Mouse (Mus musculus): ENCODE data around the gene Arhgap31.

Gene Arhgap31

GRCm38 (mm10) chr16:38652653-38653052, 60.4 kb downstream of the Arhgap31 start:
- no peak for DNase-seq (ENCODE audit: extremely low spot score, low spot score)

DNA sequence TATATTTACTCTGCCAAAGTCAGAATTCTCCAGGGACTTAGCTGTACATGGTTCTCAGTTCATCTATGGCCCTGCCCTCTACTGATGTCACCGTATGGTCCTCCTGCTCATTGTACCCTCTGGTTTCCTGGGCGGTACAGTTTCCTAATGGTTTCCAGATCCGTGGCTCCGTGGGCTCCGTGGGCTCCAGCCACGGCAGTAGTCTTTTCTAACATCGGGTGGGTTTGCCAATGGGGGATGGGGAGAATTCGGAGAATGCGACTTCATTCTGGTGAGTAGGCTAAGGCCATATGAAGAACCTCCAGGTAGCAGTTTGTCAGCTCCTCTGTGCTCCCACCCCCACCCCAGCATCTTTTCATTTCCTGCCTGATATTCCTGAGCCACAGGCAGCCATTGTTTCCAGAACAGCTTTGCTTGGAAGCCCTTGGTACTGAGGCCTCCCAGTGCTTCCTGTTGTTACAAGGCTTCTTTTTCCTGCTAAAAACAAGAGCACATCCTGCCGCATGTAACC, 61.3 kb downstream of the Arhgap31 start:
- DNase-seq (ENCODE audit: extremely low spot score, low spot score), result no peak

DNA sequence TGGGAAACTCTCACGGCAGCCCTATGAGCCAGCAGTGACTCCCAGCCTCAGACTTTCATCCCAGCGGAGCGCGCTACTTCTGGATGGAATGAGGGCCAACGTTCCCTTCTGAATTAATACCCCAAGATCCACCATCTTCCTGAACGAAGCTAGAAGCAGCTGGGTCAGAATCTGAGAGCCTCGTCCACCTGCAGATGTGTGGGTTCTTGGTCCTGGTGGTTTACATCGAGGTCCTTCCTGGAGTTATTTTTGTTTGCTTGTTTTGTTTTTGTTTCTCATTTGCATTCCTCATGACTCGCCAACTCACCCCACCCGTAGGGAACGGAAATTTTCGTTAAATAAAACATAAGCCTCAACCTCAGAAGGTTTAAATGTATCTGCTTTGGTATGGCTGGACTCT, 61.8 kb downstream of the Arhgap31 start:
- no peak for DNase-seq (ENCODE audit: extremely low spot score, low spot score)

- DNase-seq (ENCODE audit: extremely low spot score, low spot score), result no peak
Observed at GRCm38 (mm10) chr16:38649431-38649827, 63.6 kb downstream of the Arhgap31 start.

GRCm38 (mm10) chr16:38648783-38649430, 64.2 kb downstream of the Arhgap31 start:
- no peak for DNase-seq (ENCODE audit: extremely low spot score, low spot score)

DNA sequence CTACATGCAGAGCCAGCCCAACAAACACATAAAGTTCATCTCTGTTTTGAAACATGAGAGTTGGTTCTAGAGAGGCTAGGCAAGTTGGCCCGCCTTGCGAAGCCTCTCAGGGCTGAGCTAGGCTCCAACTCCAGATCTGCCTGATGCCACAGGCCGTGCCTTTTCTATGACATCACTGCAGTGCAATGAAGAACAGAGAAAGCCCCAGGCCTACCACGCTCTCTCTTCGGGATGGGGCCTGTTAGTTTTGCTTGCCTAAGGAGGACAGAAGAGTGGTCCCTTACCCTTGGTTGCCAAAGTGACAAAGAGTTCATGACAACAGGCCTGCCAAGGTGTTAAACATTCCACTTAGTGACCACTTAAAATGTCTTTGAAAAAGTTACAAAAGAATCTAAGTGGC, 64.9 kb downstream of the Arhgap31 start:
- no peak for DNase-seq (ENCODE audit: extremely low spot score, low spot score)

DNA sequence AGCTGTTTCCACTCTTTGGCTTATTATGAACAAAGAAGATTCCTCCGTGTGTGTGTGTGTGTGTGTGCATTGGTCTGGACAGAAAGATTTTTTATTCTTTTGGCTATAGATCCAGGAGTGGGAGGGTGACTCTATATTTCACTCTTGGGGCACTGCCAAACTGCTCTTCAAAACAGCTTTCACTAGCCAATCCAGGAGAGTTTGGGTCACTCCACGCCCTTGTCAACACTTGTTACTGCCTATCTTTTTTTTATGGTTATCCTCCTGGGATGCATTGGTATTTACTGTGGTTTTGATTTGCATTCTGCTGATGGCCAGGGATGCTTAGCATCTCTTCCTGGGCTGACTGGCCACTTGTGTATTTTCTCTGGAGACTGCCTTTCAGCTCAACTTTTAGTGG, 68.6 kb downstream of the Arhgap31 start:
- DNase-seq (ENCODE audit: extremely low spot score, low spot score), result no peak

DNA sequence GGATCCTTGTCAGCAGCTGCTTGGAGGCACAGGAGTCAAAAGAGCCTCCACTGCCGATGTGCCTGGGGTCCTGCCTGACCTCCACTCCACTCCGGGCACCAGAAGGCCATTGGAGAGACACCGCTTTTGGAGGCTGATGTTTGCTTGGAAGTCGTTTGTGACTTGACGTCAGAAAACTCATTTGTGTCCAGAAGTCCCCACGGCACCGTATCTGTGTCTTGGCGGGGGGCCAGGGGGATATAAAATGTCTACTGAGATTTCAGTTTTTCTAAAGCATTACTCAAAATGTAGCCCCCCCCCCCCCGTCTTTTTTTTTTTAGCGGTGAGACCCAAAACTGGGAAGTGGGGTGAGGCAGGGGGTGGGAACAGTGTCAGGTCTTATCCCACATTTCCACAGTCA, 76.0 kb downstream of the Arhgap31 start:
- no peak for DNase-seq (ENCODE audit: extremely low spot score, low spot score)

DNA sequence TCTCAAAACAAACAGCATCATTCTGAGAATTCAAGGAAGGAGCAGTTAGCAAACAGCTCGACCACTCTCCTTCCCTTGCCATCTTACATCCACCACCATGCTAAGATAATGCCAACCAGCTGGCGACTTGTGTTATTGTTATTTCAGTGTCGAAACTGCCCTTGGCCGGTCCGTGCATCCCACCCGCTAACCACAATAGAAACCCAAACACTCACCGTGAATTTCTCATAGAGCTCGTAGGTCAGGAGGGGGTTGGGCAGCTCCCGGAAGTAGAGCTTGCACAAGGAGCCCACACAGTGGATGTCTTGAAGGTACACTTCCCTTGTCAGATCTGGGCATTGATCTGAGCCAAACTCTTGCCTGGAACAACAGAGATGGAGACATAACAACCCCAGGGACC, 76.4 kb downstream of the Arhgap31 start:
- DNase-seq (ENCODE audit: extremely low spot score, low spot score), result no peak

DNA sequence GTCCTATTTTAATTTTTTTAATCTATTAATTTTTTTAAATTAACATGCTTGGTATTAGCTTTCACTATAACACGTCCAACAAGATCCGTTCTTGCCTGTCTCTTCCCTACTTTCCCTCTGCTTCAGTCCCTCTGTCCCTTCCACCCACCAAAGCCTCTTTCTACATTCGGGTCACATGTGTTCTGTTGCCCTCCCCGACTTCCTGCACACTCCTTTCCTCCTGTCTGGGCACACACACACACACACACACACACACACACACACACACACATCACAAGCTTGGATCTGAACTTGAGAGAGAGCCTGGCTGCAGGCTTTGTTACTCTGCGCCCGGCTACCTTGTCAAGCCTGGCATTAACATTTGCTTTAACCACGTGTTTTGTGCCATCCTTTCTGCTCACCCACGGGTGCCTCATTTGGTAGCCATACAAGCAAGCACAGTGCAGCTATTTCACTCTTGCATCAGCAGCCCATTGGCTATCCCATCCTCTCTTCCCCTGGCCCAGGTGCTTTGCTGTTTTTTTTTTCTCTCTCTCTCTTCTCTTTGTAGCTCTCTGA, 77.2 kb downstream of the Arhgap31 start:
- DNase-seq (ENCODE audit: extremely low spot score, low spot score), result no peak

DNA sequence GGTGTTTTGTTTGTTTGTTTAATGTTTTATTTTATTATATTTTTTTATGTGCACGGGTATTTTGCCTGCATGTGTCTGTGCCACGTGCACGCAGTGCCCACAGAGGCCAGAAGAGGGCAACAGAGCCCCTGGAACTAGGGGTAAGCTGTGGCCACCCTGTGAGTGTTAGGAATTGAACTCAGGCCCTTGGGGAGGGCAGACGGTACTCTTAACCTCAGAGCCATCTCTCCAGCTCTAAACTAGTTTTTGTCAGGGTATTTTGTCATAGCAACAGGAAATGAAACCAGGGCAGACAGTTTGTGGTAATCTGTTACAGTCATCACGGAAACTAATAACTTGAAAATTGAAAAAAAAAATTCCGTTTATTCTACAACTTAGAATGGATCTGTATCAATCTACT, 80.9 kb downstream of the Arhgap31 start:
- peak; percentile 56 for DNase-seq (ENCODE audit: extremely low spot score, low spot score)

DNA sequence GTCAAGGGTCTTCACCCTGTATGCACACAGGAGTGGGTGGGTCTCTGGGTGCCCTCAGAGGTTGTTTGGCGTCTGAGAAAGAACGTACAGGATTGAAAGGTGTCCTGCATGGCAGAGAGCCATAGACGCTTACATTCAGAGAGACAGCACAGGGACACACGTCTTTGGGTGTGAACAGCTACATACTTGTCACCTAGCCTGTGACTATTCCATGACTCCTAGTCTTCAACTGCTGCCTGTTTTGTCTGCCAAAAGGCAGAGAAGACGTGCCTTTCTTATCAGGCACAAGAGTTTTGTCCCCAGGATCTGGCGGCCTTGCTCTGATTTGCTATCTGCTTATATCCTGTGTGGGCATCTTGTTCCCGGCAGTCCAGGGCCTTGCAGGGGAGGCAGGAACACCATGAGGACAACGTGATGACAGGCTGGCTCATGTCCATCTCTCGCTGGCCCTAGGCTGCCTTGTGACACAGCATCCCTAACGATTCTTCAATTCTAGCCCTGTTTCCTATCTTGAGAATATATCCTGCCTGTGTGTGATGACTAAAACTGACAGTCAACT, 87.2 kb downstream of the Arhgap31 start:
- DNase-seq (ENCODE audit: extremely low spot score, low spot score), result no peak

- no peak for DNase-seq (ENCODE audit: extremely low spot score, low spot score)
Observed at GRCm38 (mm10) chr16:38625411-38625810, 87.7 kb downstream of the Arhgap31 start.

- no peak for DNase-seq (ENCODE audit: extremely low spot score, low spot score)
Observed at GRCm38 (mm10) chr16:38624303-38624702, 88.8 kb downstream of the Arhgap31 start.

DNA sequence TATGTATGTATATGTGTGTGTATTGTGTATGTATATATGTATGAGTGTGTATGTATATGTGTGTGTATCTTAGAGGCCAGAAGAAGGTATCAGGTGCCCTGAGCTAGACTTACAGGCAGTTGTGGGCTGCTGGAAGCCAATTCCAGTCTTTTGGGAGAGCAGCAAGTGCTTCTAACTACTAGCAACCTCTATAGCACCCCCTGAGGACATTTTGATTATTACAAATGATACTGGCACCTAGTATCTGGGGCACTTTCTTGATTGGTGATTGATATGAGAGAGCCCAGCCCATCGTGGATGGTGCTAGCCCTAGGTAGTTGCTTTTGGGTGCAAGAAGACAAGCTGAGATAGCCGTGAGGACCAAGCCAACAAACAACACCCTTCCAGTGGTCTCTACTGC, 90.8 kb downstream of the Arhgap31 start:
- DNase-seq (ENCODE audit: extremely low spot score, low spot score), result no peak

DNA sequence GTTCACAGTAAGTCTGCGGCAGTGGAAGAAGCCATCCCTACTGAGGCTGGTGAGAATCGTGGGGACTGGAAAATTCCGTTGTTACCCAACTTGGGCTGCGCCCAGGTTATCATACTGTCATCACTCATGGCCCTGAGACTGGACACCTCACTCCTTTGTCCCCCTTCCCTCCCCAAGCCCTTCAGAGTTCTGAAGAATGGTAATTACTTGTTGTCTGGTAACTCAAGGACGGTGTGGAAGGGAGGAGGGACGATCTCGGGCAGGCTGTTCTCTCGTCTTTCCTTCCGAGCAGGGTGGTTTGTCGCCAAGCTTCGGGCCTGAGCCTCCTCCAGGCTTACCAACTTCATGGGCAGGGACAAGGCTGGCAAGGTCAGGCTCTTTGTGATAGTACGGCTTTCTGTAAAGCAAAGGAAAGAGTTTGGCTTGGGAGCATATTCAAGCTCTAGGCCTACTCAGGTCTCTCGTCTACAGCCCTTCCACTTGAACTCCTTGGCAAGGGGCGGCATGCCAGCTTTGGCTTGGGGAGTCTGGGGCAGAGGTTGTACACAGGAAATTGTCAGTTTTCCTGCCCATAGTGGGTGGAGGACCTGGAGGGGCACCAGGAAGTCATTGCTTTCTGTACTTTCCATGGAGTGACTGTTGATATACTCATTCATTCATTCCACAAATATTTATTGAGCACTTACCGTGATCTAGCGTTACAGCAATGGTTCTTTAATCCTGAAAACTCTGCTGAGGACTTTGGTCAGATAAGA, 92.2 kb downstream of the Arhgap31 start:
- no peak for DNase-seq (ENCODE audit: extremely low spot score, low spot score)

DNA sequence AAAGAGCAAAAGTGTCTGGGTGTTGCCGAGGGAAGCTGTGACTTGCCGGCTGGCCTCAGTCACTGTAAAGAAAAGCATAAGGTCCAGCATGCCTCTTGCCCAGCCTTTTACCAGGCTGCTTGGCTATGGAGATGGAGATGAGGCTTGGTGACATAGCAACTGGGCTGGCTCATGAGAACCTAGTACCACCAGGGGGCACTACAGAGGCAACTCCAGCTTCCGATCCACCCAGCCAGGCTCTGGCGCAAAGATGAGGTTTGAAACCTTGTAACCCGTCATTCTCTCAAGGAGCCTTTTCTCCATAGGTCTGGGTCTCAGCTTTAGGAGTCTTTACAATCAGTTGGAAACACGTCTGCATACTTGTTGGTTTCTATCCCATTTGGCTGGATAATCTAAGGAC, 94.0 kb downstream of the Arhgap31 start:
- peak; percentile 65 for DNase-seq (ENCODE audit: extremely low spot score, low spot score)

DNA sequence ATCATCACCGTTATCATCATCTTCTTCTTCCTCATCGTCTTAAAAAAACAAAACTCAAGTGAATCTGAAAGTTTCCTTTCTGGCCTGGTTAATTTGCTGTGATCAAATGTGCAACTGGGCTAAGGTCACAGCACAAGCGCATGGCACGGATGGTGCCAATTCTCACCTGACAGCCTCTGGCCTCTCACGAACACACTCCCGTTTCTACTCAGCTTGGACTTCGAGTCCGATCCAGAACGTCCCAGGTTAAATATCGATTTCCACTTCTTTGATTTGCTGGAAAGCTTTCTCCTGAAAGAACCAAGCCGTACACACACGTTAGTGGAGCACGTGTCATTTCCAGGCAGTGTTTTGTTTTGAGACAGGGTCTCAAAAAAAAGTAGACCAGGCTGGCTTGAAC, 95.1 kb downstream of the Arhgap31 start:
- DNase-seq (ENCODE audit: extremely low spot score, low spot score), result no peak

GRCm38 (mm10) chr16:38613646-38614045, 99.4 kb downstream of the Arhgap31 start:
- DNase-seq (ENCODE audit: extremely low spot score, low spot score), result no peak

- DNase-seq (ENCODE audit: extremely low spot score, low spot score), result no peak
Observed at GRCm38 (mm10) chr16:38612646-38613045, 100.4 kb downstream of the Arhgap31 start.

DNA sequence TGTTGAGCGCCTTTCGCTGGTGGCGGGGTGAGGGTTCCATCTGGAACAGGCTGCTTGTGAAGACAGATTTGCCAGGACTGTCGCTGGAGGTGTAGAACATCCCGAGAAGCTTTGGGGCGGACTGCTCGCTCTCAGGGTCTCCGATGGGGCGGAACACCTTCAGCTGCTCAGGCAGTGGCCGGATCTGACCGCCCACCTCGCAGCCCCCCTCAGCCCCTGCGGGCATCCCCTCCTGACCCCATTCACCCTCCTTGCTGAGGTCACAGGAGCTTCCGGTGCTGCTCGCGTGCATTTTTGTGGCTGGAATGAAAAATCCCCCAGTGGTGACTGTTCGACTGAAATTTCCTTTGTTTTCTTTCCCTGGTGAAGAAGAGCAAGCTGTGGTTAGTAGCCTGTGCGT, 104.0 kb downstream of the Arhgap31 start:
- DNase-seq (ENCODE audit: extremely low spot score, low spot score), result no peak

- no peak for DNase-seq (ENCODE audit: extremely low spot score, low spot score)
Observed at GRCm38 (mm10) chr16:38608687-38609086, 104.4 kb downstream of the Arhgap31 start.
